Mouse (Mus musculus): Measurements from ENCODE around the gene Tank. TPM values are rescaled to one million over a fixed set of nuclear protein-coding genes. Genes with fewer than 3 reads are reported as not detected.

Gene Tank
- polyA plus RNA-seq, 1 experiment from 2014 or later, result 27.8 TPM

DNA sequence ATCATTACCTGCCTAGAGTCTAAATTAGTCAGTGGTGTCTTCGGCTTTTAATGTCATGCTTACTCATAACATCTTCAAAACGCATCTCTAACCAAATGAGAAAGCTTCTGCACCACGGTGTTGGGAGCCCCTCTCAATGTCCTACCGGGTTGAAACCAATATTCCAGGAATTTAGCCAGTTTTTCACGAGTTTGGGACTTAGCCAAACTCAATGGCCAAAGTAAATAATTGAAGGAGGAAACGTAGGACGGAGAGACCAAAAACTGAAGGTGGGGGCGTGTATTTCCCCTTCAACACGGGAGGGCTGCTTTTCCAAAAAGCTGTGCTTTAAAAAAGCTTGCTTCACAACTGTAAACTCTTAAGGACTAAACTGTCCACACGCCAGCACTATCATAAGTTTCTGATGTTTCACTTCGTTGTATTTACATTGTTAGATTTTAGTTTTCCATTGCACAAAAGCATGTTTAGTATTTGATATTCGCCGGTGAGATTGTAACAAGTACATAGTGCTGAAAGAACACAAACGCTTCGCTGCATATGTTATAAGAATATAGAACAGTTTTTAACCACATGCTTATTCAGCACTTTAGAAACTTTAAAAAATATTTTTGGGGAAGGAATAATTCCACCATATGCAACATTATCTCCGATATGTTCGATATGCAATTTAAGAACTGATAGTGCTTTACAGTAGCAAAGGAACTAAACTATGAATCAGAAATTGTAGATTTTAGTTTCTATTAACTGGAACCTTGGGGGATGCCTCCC lies 1.3 kb upstream of the Tank start:
- WGBS, result 74% methylated on average over 17 of the region's 17 CpGs
- Histone ChIP-seq H3K27ac (ENCODE audit: low read depth, low read length) (no peak overlapping the region), H3K9me3 (ENCODE audit: control insufficient read depth, low read length) (no peaks in the 10 kb centered on the region), H3K27me3 (ENCODE audit: control insufficient read depth, insufficient read depth, low read length) (no peaks in the 10 kb centered on the region), H3K36me3 (ENCODE audit: control insufficient read depth, insufficient read depth, low read length) (no peaks in the 10 kb centered on the region), H3K4me1 (ENCODE audit: control insufficient read depth, insufficient read depth, low read length) (no peaks in the 10 kb centered on the region), H3K4me2 (replicated peaks; ENCODE audit: low read depth, low read length) (no peak overlapping the region), H3K4me3 (ENCODE audit: low read length) (no peak overlapping the region; the same call in 1 of the 2 replicates), H3K9ac (ENCODE audit: low read depth, low read length) (no peak overlapping the region)
- ATAC-seq (ENCODE audit: low FRiP score, low TSS enrichment), result no peak

DNA sequence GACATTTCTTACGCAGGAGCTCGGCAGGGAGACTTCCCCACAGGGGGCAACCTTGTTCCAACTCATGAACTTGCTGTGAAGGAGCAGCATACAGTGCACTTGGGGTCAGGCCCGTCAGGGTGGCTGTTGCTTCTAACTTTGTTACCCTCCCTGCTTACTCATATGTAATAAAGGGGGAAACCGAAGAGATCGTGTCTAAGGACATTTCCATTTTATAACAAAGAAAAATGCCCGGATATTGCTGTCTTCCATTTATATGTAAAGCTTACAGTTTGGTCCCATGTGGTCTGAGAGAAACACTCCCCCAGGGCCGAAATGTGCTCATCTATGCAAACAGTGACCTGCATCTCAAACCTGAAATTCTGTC lies 706 bp upstream of the Tank start:
- no peak overlapping the region for H3K4me3 ChIP-seq (ENCODE audit: low read length)
- no peak overlapping the region for H3K9ac ChIP-seq (ENCODE audit: low read depth, low read length)
- no peak overlapping the region for H3K27ac ChIP-seq (ENCODE audit: low read depth, low read length)
- WGBS, result 58% methylated on average over 7 of the region's 7 CpGs
- no peaks in the 10 kb centered on the region for H3K4me1 ChIP-seq (ENCODE audit: control insufficient read depth, insufficient read depth, low read length)
- ATAC-seq (ENCODE audit: low FRiP score, low TSS enrichment), result no peak
- H3K9me3 ChIP-seq (ENCODE audit: control insufficient read depth, low read length), result no peaks in the 10 kb centered on the region
- H3K36me3 ChIP-seq (ENCODE audit: control insufficient read depth, insufficient read depth, low read length), result no peaks in the 10 kb centered on the region
- H3K4me2 ChIP-seq (replicated peaks; ENCODE audit: low read depth, low read length), result no peak overlapping the region
- no peaks in the 10 kb centered on the region for H3K27me3 ChIP-seq (ENCODE audit: control insufficient read depth, insufficient read depth, low read length)

DNA sequence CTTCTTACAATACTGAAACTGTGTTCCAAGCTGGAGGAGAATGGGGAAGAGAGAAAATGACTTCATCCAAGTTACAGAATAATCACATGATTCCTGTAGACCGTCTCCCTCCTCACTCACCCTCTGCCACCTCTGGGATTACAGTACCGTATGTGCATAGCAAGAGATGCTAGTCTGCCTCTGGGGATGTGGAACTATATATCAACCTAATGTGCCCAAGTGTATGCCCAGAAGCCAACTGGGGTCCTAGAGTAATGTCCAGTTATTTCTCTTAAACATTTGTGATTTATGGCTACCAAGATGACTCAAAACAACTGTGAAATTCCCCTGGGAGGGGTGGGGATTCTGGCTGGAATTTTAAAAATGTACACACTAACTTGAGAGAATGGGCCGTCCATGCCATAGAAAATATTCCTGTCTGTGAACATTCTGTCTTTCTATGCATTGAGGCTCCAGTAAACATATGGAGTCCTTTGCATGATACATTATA lies 1.2 kb downstream of the Tank start:
- H3K4me2 ChIP-seq (replicated peaks; ENCODE audit: low read depth, low read length), result no peak overlapping the region
- no peak overlapping the region for H3K9ac ChIP-seq (ENCODE audit: low read depth, low read length)
- 49% methylated on average over 3 of the region's 3 CpGs for WGBS
- H3K4me3 ChIP-seq (ENCODE audit: low read length), result no peak overlapping the region
- H3K9me3 ChIP-seq (ENCODE audit: control insufficient read depth, low read length), result no peaks in the 10 kb centered on the region
- H3K36me3 ChIP-seq (ENCODE audit: control insufficient read depth, insufficient read depth, low read length), result no peaks in the 10 kb centered on the region
- no peaks in the 10 kb centered on the region for H3K27me3 ChIP-seq (ENCODE audit: control insufficient read depth, insufficient read depth, low read length)
- H3K27ac ChIP-seq (ENCODE audit: low read depth, low read length), result no peak overlapping the region
- H3K4me1 ChIP-seq (ENCODE audit: control insufficient read depth, insufficient read depth, low read length), result no peaks in the 10 kb centered on the region
- ATAC-seq (ENCODE audit: low FRiP score, low TSS enrichment), result no peak

DNA sequence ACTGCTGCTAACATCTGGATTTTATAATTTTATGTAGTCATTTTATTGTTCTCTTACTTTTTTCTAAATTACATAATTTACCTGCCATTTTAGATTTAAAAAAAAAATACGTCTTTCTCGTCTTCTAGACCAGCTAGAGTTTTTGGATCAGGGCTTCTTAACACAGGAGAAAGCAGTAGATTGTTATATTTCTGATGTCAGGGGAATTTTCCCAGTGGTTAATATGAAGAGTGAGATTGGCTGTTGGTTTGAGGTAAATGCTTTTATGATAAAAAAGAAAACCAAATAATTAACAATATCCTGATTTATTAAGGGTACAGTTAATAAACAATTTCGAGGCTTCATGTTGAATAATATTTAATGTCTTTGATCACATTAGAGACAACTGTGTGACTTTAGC lies 1.7 kb downstream of the Tank start:
- Histone ChIP-seq H3K9ac (ENCODE audit: low read depth, low read length) (no peak overlapping the region), H3K27ac (ENCODE audit: low read depth, low read length) (no peak overlapping the region), H3K4me1 (ENCODE audit: control insufficient read depth, insufficient read depth, low read length) (no peaks in the 10 kb centered on the region), H3K4me3 (ENCODE audit: low read length) (no peak overlapping the region), H3K27me3 (ENCODE audit: control insufficient read depth, insufficient read depth, low read length) (no peaks in the 10 kb centered on the region), H3K4me2 (replicated peaks; ENCODE audit: low read depth, low read length) (no peak overlapping the region), H3K9me3 (ENCODE audit: control insufficient read depth, low read length) (no peaks in the 10 kb centered on the region), H3K36me3 (ENCODE audit: control insufficient read depth, insufficient read depth, low read length) (no peaks in the 10 kb centered on the region)
- ATAC-seq (ENCODE audit: low FRiP score, low TSS enrichment), result no peak
- WGBS, result 78% methylated on average over 3 of the region's 3 CpGs

DNA sequence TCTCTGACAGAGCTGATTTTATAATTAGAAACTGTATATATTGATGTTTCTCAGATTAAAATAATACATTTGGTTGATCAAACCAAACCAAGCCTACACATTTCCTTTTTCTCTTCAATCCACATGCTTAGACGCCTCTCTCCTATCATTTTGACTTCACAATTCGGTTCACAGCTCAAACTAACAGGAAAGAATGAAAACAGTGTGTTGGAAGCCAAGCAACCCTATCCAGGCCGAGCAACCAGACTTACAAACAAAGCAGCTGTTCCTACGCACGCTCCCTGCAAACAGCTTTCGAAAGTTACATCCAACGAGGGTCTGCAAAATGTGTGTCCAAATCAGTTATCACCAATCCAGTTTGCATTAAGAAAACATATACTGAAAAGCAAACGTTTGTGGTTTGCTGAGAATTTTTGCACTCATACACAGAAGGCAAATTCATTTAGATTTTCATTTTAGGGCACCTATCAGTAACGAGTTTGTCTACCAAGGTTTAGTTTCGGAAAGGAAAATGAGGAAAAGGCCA lies 2.2 kb downstream of the Tank start:
- no peaks in the 10 kb centered on the region for H3K4me1 ChIP-seq (ENCODE audit: control insufficient read depth, insufficient read depth, low read length)
- no peak overlapping the region for H3K4me2 ChIP-seq (replicated peaks; ENCODE audit: low read depth, low read length)
- 78% methylated on average over 10 of the region's 10 CpGs for WGBS
- no peaks in the 10 kb centered on the region for H3K27me3 ChIP-seq (ENCODE audit: control insufficient read depth, insufficient read depth, low read length)
- H3K9ac ChIP-seq (ENCODE audit: low read depth, low read length), result no peak overlapping the region
- no peaks in the 10 kb centered on the region for H3K9me3 ChIP-seq (ENCODE audit: control insufficient read depth, low read length)
- no peak overlapping the region for H3K4me3 ChIP-seq (ENCODE audit: low read length)
- no peak overlapping the region for H3K27ac ChIP-seq (ENCODE audit: low read depth, low read length)
- ATAC-seq (ENCODE audit: low FRiP score, low TSS enrichment), result no peak
- no peaks in the 10 kb centered on the region for H3K36me3 ChIP-seq (ENCODE audit: control insufficient read depth, insufficient read depth, low read length)

DNA sequence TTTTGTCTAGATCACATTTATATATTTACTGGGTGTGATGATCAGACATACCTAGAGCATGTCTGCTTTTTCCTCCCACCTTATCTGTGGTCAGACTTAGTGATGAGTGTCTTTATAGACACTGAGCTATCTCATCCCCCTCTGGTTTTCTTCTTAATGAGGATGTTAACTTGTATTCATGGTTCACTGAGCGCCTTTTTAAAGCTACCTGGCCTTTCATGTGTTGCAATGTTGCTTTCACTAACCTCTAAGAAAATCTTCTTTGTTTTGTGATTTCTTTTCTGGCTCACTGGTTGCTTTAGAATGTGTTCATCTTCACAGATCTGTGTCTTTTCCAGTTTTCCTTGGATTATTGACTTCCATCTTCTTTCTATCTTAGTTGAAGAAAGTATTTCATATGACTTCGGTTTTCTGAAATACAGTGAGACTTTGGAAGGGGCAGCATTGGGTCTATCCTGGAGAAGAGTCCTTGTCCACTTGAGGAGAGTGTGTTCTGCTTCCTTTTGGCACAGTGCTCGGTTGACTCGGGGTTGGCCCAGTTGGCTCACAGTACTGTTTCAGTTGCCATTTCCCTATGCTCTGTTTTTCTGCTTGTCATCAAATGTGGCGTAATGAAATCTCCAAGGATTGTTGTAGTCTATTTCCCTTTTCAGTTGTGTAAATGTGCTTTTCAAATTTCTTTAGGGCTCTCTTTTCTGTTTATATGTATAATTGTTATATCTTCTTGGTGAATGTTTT lies 4.4 kb downstream of the Tank start:
- H3K9me3 ChIP-seq (ENCODE audit: control insufficient read depth, low read length), result no peaks in the 10 kb centered on the region
- no peak overlapping the region for H3K4me3 ChIP-seq (ENCODE audit: low read length)
- no peak for ATAC-seq (ENCODE audit: low FRiP score, low TSS enrichment)
- no peaks in the 10 kb centered on the region for H3K4me1 ChIP-seq (ENCODE audit: control insufficient read depth, insufficient read depth, low read length)
- H3K27ac ChIP-seq (ENCODE audit: low read depth, low read length), result no peak overlapping the region
- H3K36me3 ChIP-seq (ENCODE audit: control insufficient read depth, insufficient read depth, low read length), result no peaks in the 10 kb centered on the region
- WGBS, result 91% methylated on average over 5 of the region's 5 CpGs
- H3K27me3 ChIP-seq (ENCODE audit: control insufficient read depth, insufficient read depth, low read length), result no peaks in the 10 kb centered on the region
- H3K9ac ChIP-seq (ENCODE audit: low read depth, low read length), result no peak overlapping the region
- no peak overlapping the region for H3K4me2 ChIP-seq (replicated peaks; ENCODE audit: low read depth, low read length)

DNA sequence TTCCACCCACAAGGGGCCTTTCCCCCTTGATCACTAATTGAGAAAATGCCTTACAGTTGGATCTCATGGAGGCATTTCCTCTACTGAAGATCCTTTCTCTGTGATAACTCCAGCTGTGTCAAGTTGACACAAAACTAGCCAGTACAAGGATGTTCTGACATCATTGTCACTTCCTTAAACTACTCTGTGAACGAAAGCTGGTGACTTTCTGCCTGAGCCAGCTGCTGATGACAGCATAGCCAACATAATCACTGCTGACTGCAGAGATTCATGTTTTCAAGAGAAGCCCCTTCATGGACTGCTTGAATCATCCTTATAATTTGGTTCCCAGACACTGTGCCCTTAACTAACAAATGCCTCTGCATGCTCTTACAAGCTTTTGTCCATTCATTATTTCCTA lies 7.1 kb downstream of the Tank start:
- no peak overlapping the region for H3K4me3 ChIP-seq (ENCODE audit: low read length)
- no peak overlapping the region for H3K4me2 ChIP-seq (replicated peaks; ENCODE audit: low read depth, low read length)
- H3K36me3 ChIP-seq (ENCODE audit: control insufficient read depth, insufficient read depth, low read length), result no peaks in the 10 kb centered on the region
- no peaks in the 10 kb centered on the region for H3K9me3 ChIP-seq (ENCODE audit: control insufficient read depth, low read length)
- no peaks in the 10 kb centered on the region for H3K4me1 ChIP-seq (ENCODE audit: control insufficient read depth, insufficient read depth, low read length)
- 83% methylated on average over 1 of the region's 1 CpGs for WGBS
- H3K27me3 ChIP-seq (ENCODE audit: control insufficient read depth, insufficient read depth, low read length), result no peaks in the 10 kb centered on the region
- no peak overlapping the region for H3K9ac ChIP-seq (ENCODE audit: low read depth, low read length)
- ATAC-seq (ENCODE audit: low FRiP score, low TSS enrichment), result no peak
- H3K27ac ChIP-seq (ENCODE audit: low read depth, low read length), result no peak overlapping the region

DNA sequence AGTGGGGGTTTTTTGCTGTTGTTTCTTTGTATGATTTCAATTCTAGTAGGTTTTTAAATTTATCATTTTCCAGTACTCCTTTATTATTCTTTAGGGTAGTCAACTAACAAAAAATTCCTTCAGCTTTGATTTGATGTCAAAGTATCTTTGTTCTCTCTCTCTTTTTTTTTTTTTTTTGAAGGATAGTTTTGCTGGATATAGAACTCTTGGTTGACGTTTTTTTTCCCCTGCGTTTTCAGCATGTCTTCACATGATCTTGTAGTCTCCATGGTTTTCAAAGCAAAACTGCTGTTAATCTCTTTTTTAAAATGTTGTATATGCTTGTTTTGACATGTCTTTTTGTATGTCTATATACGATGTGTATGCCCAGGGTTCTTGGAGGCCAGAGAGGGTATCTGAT lies 7.8 kb downstream of the Tank start:
- Histone ChIP-seq H3K27ac (ENCODE audit: low read depth, low read length) (no peak overlapping the region), H3K4me3 (ENCODE audit: low read length) (no peak overlapping the region), H3K4me2 (replicated peaks; ENCODE audit: low read depth, low read length) (no peak overlapping the region), H3K36me3 (ENCODE audit: control insufficient read depth, insufficient read depth, low read length) (no peaks in the 10 kb centered on the region), H3K9me3 (ENCODE audit: control insufficient read depth, low read length) (no peaks in the 10 kb centered on the region), H3K4me1 (ENCODE audit: control insufficient read depth, insufficient read depth, low read length) (no peaks in the 10 kb centered on the region), H3K9ac (ENCODE audit: low read depth, low read length) (no peak overlapping the region), H3K27me3 (ENCODE audit: control insufficient read depth, insufficient read depth, low read length) (no peaks in the 10 kb centered on the region)
- no peak for ATAC-seq (ENCODE audit: low FRiP score, low TSS enrichment)
- WGBS, result 92% methylated on average over 3 of the region's 3 CpGs

DNA sequence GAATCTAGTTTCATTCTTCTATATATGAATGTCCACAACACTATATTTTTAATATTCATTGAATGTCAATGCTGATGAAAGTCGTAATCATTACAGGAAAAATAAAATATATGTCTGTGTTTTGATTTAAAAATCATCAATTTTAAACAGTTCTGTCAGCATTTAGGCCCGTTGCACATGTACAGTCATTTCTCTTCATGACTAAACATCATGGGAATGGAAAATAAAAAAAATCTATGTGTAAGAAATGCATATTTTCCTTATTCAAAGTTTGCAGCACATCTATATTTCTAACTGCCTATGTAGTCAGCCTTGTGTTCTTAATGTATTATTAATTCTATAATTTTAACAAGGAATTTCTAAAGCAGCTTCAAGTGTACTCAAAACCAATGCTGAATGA lies 12.4 kb downstream of the Tank start:
- Histone ChIP-seq H3K27ac (ENCODE audit: low read depth, low read length) (no peak overlapping the region), H3K36me3 (ENCODE audit: control insufficient read depth, insufficient read depth, low read length) (no peaks in the 10 kb centered on the region), H3K9ac (ENCODE audit: low read depth, low read length) (no peak overlapping the region), H3K9me3 (ENCODE audit: control insufficient read depth, low read length) (no peaks in the 10 kb centered on the region), H3K4me3 (ENCODE audit: low read length) (no peak overlapping the region), H3K4me2 (replicated peaks; ENCODE audit: low read depth, low read length) (no peak overlapping the region), H3K4me1 (ENCODE audit: control insufficient read depth, insufficient read depth, low read length) (no peaks in the 10 kb centered on the region), H3K27me3 (ENCODE audit: control insufficient read depth, insufficient read depth, low read length) (no peaks in the 10 kb centered on the region)
- ATAC-seq (ENCODE audit: low FRiP score, low TSS enrichment), result no peak
- WGBS, result 86% methylated on average over 2 of the region's 2 CpGs
